Mouse (Mus musculus) heart, adult 2 months (tissue): ENCODE data around the gene Dpy30. TPM values are rescaled to one million over a fixed set of nuclear protein-coding genes. Genes with fewer than 3 reads are reported as not detected.
"Not testable (repeated sequence)": the region's sequence is repeated elsewhere in the genome, so short reads cannot be mapped to it uniquely, and the experiment has no call there.

Source experiments
- DNase-seq, 2 experiments: peaks; one replicate each; pipeline ENCODE4 v3.0.0; 2021
- H3K27ac ChIP-seq: fragments of 200-600 bp; 2 replicates; pipeline ENCODE4 v1.8.1; 2022
- H3K27me3 ChIP-seq: fragments of 200-500 bp; 2 replicates; pipeline ENCODE4 v1.6.1; 2012; ENCODE audit warnings: mild to moderate bottlenecking, low read length, inconsistent platforms, mixed read lengths; ENCODE audit not compliant: control insufficient read depth, insufficient read depth
- H3K36me3 ChIP-seq: fragments of 200-500 bp; 2 replicates; pipeline ENCODE4 v1.6.1; 2012; ENCODE audit warnings: low read length, inconsistent platforms; ENCODE audit not compliant: control insufficient read depth, insufficient read depth
- H3K4me1 ChIP-seq: fragments of 200-500 bp; 2 replicates; pipeline ENCODE4 v1.6.1; 2011; ENCODE audit warnings: low read length; ENCODE audit not compliant: control insufficient read depth, insufficient read depth
- H3K4me3 ChIP-seq: fragments of 200-600 bp; 2 replicates; pipeline ENCODE4 v1.8.1; 2022
- H3K79me2 ChIP-seq: fragments of 200-500 bp; replicated peaks from 2 replicates; pipeline ENCODE4 v1.6.1; 2012; ENCODE audit warnings: mild to moderate bottlenecking, inconsistent platforms, low read length, moderate library complexity, mixed read lengths; ENCODE audit not compliant: control insufficient read depth, insufficient read depth
- H3K9ac ChIP-seq: fragments of 200-500 bp; 2 replicates; pipeline ENCODE4 v1.6.1; 2012; ENCODE audit warnings: low read depth, mild to moderate bottlenecking, control low read depth, inconsistent platforms, low read length, mixed read lengths
- CTCF ChIP-seq: fragments of 200-600 bp; IDR thresholded peaks from 2 replicates; pipeline ENCODE4 v1.8.1; 2022; ENCODE audit warnings: antibody characterized with exemption, mild to moderate bottlenecking, moderate library complexity
- EP300 ChIP-seq: fragments of 200-500 bp; IDR thresholded peaks from 2 replicates; pipeline ENCODE4 v1.6.1; 2011; ENCODE audit warnings: low read depth, low read length, control low read depth; ENCODE audit not compliant: insufficient read depth
- POLR2A ChIP-seq: fragments of 200-500 bp; IDR thresholded peaks from 2 replicates; pipeline ENCODE4 v1.6.1; 2011; ENCODE audit warnings: mild to moderate bottlenecking, low read depth, low read length, control low read depth; ENCODE audit not compliant: insufficient read depth
- WGBS: fragments of 180-500 bp; shearing (Covaris S2); methylation state at CpG from one replicate; pipeline ENCODE4 v1.1.7; 2018; 5-methylcytosine and 5-hydroxymethylcytosine counted together
- intact Hi-C: fragments of 180-260 bp; cut with DNase I; formaldehyde crosslinking; loops from one replicate; pipeline ENCODE4 v1.15.1; 2025
- polyA plus RNA-seq: library from polyadenylated mRNA; depleted of rRNA; stranded (reverse); fragments of >200 nt; gene quantifications from 2 replicates; pipeline ENCODE4 v1.2.3, GENCODE M21; 2012
- total RNA-seq, 2 experiments: library from RNA; stranded (reverse); gene quantifications; 2 replicates each; pipeline ENCODE4 v1.2.3; 2021

Dpy30 gene
- total and polyA plus RNA-seq, 3 experiments, result 34.6 to 47.3 (median 39.5) TPM

GRCm38 (mm10) chr17:74331049-74331676, 7.4 kb upstream of the Dpy30 start:
- no peak for DNase-seq
- intact Hi-C loops, result no loop called here
- Histone ChIP-seq H3K4me1 (no peaks in the 10 kb centered on the region), H3K4me3 (no peak overlapping the region), H3K36me3 (no peaks in the 10 kb centered on the region), H3K27me3 (no peaks in the 10 kb centered on the region), H3K27ac (no peak overlapping the region), H3K79me2 (no peaks in the 10 kb centered on the region), H3K9ac (no peak overlapping the region)
- no peak for TF ChIP-seq POLR2A
- TF ChIP-seq EP300, result no peak
- TF ChIP-seq CTCF, result no peak
- 73% methylated on average over 9 of the region's 9 CpGs for WGBS

- H3K4me3 ChIP-seq, H3K79me2 ChIP-seq, intact Hi-C loops, H3K27me3 ChIP-seq, H3K27ac ChIP-seq, H3K4me1 ChIP-seq, H3K36me3 ChIP-seq, H3K9ac ChIP-seq: not testable (repeated sequence)
- peak; percentile 15 to 30 for DNase-seq
- 54% methylated on average over 2 of the region's 2 CpGs for WGBS
- TF ChIP-seq CTCF, result peak; percentile 68
Measured at GRCm38 (mm10) chr17:74328146-74328545, 4.4 kb upstream of the Dpy30 start.

GRCm38 (mm10) chr17:74327195-74327594, 3.5 kb upstream of the Dpy30 start:
- DNase-seq, H3K4me1 ChIP-seq, H3K36me3 ChIP-seq, H3K27ac ChIP-seq, intact Hi-C loops, H3K9ac ChIP-seq, H3K27me3 ChIP-seq, H3K4me3 ChIP-seq, H3K79me2 ChIP-seq: not testable (repeated sequence)
- WGBS, result 83% methylated on average over 7 of the region's 7 CpGs

GRCm38 (mm10) chr17:74322400-74323054, 1.2 kb downstream of the Dpy30 start:
- Histone ChIP-seq H3K27ac (no peak overlapping the region), H3K79me2 (no peaks in the 10 kb centered on the region), H3K27me3 (no peaks in the 10 kb centered on the region), H3K36me3 (no peaks in the 10 kb centered on the region), H3K9ac (no peak overlapping the region), H3K4me1 (no peaks in the 10 kb centered on the region), H3K4me3 (no peak overlapping the region)
- intact Hi-C loops, result no loop called here
- WGBS, result 46% methylated on average over 5 of the region's 5 CpGs
- TF ChIP-seq EP300 (no peak), CTCF (peak; percentile 49), POLR2A (no peak)
- DNase-seq, result no peak

- 94% methylated on average over 6 of the region's 6 CpGs for WGBS
- no peaks in the 10 kb centered on the region for H3K36me3 ChIP-seq
- 0 out of 2 replicates have a peak, but pooled peaks cover 2% of the 10 kb centered on the region for H3K4me1 ChIP-seq
- H3K27ac ChIP-seq, result no peak overlapping the region
- H3K9ac ChIP-seq, result no peak overlapping the region
- no peaks in the 10 kb centered on the region for H3K27me3 ChIP-seq
- no peaks in the 10 kb centered on the region for H3K79me2 ChIP-seq
- intact Hi-C loops, result loop anchor here (5.0 kb wide), 1 partner anchor 74 kb away; no protein-coding TSS in a partner anchor
- no peak overlapping the region for H3K4me3 ChIP-seq
- TF ChIP-seq POLR2A (no peak), CTCF (peak; percentile 27)
- DNase-seq, result no peak
Measured at GRCm38 (mm10) chr17:74318721-74319120, 5.0 kb downstream of the Dpy30 start.

- no peaks in the 10 kb centered on the region for H3K27me3 ChIP-seq
- intact Hi-C loops, result loop anchor here (1.0 to 5.0 kb wide), 3 partner anchors 21 to 76 kb away; partner anchors contain the start of genes Memo1 and Spast
- H3K79me2 ChIP-seq, result no peaks in the 10 kb centered on the region
- peak; percentile 53; the same call in 1 of the 2 replicates for TF ChIP-seq EP300
- peak; percentile 94 for TF ChIP-seq POLR2A
- TF ChIP-seq CTCF, result peak; percentile 48
- H3K36me3 ChIP-seq, result no peaks in the 10 kb centered on the region
- 0 out of 2 replicates have a peak, but pooled peaks cover 2% of the 10 kb centered on the region for H3K4me1 ChIP-seq
- H3K27ac ChIP-seq, result peak overlapping the region; percentile 94
- H3K4me3 ChIP-seq, result peak overlapping the region; percentile 83
- peak overlapping the region; percentile 92 for H3K9ac ChIP-seq
- peak; percentile 93 to 94 for DNase-seq
- WGBS, result under 1% methylated on average over 48 of the region's 48 CpGs
Measured at GRCm38 (mm10) chr17:74316309-74316863, 7.4 kb downstream of the Dpy30 start.
